In genomic region chr5:76304452-76305341, GRCm38 (mm10) we compare ENCODE assay signal across 8 mouse cellular contexts. TPM values are rescaled to one million over a fixed set of nuclear protein-coding genes. Genes with fewer than 3 reads are reported as not detected.
DNase-seq lines count a peak whose midpoint lies in the region; ATAC-seq lines count a peak whose summit lies in the region.

Gene Clock (minus strand): TSS chr5:76304792.

- WGBS in forebrain, embryonic 10.5 days = under 1% methylated on average over 102 of the region's 104 CpGs
- under 1% methylated on average over 89 of the region's 104 CpGs for WGBS in heart, embryonic 14.5 days
- under 1% methylated on average over 87 of the region's 104 CpGs for WGBS in liver, embryonic 13.5 days (ENCODE audit: insufficient replicate concordance)
- 1% methylated on average over 75 of the region's 104 CpGs for WGBS in stomach, embryonic 14.5 days

- peak within 1 kb of the TSS; percentile 88 for H3K4me2 ChIP-seq in heart, embryonic 14.5 days (ENCODE audit: low read length)
- H3K4me2 ChIP-seq in liver, embryonic 13.5 days = peak within 1 kb of the TSS; percentile 90
- H3K4me2 ChIP-seq in stomach, embryonic 14.5 days (replicated peaks; ENCODE audit: low read depth, low read length) = peak within 1 kb of the TSS; percentile 88

- peak; percentile 91 for DNase-seq in CD4-positive, CD25-positive, alpha-beta regulatory T cell, adult 2 months (ENCODE audit: low read depth, low spot score)
- peak; percentile 79 for DNase-seq in brain, embryonic 18.5 days (ENCODE audit: low read depth, low spot score)
- DNase-seq in forebrain, embryonic 10.5 days (ENCODE audit: extremely low spot score, low spot score) = peak; percentile 88
- peak; percentile 95 for DNase-seq in kidney, postnatal 14 days
- DNase-seq in liver, embryonic 13.5 days = peak; percentile 69
- peak; percentile 71 to 82 for DNase-seq in natural killer cell, adult 2 months (ENCODE audit: low spot score in 2 of 2)

- ATAC-seq in heart, embryonic 14.5 days (ENCODE audit: insufficient number of reproducible peaks, insufficient read depth, low FRiP score, low read depth) = peak; percentile 84
- peak; percentile 73 for ATAC-seq in liver, embryonic 13.5 days (ENCODE audit: low read depth)
- peak; percentile 86 for ATAC-seq in stomach, embryonic 14.5 days (ENCODE audit: insufficient number of reproducible peaks, insufficient read depth, low FRiP score, low read depth)

- peak within 1 kb of the TSS; percentile 100 for H3K4me3 ChIP-seq in forebrain, embryonic 10.5 days
- peak within 1 kb of the TSS; percentile 99 for H3K4me3 ChIP-seq in heart, embryonic 14.5 days (ENCODE audit: control insufficient read depth in 1 of 2, insufficient read depth in 1 of 2, low read depth in 1 of 2, low read length in 2 of 2)
- H3K4me3 ChIP-seq in liver, embryonic 13.5 days (replicated peaks) = peak within 1 kb of the TSS; percentile 85
- H3K4me3 ChIP-seq in stomach, embryonic 14.5 days (ENCODE audit: low read depth, low read length) = peak within 1 kb of the TSS; percentile 99

- peak within 1 kb of the TSS; percentile 98 for H3K27ac ChIP-seq in forebrain, embryonic 10.5 days
- peak within 1 kb of the TSS; percentile 98 to 99 for H3K27ac ChIP-seq in heart, embryonic 14.5 days (replicated peaks in 1 of 2; ENCODE audit: control insufficient read depth in 1 of 2, insufficient read depth in 1 of 2, low read depth in 2 of 2, low read length in 2 of 2)
- H3K27ac ChIP-seq in liver, embryonic 13.5 days = peak within 1 kb of the TSS; percentile 74
- H3K27ac ChIP-seq in stomach, embryonic 14.5 days (ENCODE audit: low read length) = peak within 1 kb of the TSS; percentile 97

- peaks cover 3% of the 10 kb centered on the region; the same call in 1 of the 2 replicates for H3K36me3 ChIP-seq in forebrain, embryonic 10.5 days (replicated peaks)
- H3K36me3 ChIP-seq in heart, embryonic 14.5 days (ENCODE audit: control insufficient read depth, insufficient read depth, low read length) = peaks cover 3% of the 10 kb centered on the region; the same call in 1 of the 2 replicates
- no peaks in the 10 kb centered on the region for H3K36me3 ChIP-seq in liver, embryonic 13.5 days
- H3K36me3 ChIP-seq in stomach, embryonic 14.5 days (ENCODE audit: control insufficient read depth, insufficient read depth, low read length) = no peaks in the 10 kb centered on the region

- no peaks in the 10 kb centered on the region for H3K27me3 ChIP-seq in forebrain, embryonic 10.5 days (ENCODE audit: poor library complexity, severe bottlenecking)
- no peaks in the 10 kb centered on the region for H3K27me3 ChIP-seq in heart, embryonic 14.5 days (ENCODE audit: control insufficient read depth, insufficient read depth, low read length)
- peaks cover 25% of the 10 kb centered on the region for H3K27me3 ChIP-seq in liver, embryonic 13.5 days
- H3K27me3 ChIP-seq in stomach, embryonic 14.5 days (ENCODE audit: control insufficient read depth, insufficient read depth, low read length) = no peaks in the 10 kb centered on the region

- peak within 1 kb of the TSS; percentile 97 for H3K9ac ChIP-seq in heart, embryonic 14.5 days (ENCODE audit: low read length)
- H3K9ac ChIP-seq in liver, embryonic 13.5 days = peak within 1 kb of the TSS; percentile 84
- peak within 1 kb of the TSS; percentile 94 for H3K9ac ChIP-seq in stomach, embryonic 14.5 days (replicated peaks; ENCODE audit: low read depth, low read length)

- H3K9me3 ChIP-seq in forebrain, embryonic 10.5 days = no peaks in the 10 kb centered on the region
- no peaks in the 10 kb centered on the region for H3K9me3 ChIP-seq in heart, embryonic 14.5 days (ENCODE audit: control insufficient read depth, low read length)
- H3K9me3 ChIP-seq in liver, embryonic 13.5 days (replicated peaks) = no peaks in the 10 kb centered on the region
- no peaks in the 10 kb centered on the region for H3K9me3 ChIP-seq in stomach, embryonic 14.5 days (ENCODE audit: control insufficient read depth, low read depth, low read length)

- peaks cover 27% of the 10 kb centered on the region for H3K4me1 ChIP-seq in forebrain, embryonic 10.5 days
- peaks cover 2 to 17% of the 10 kb centered on the region in 2 experiments; a peak in 2 of 4 replicates for H3K4me1 ChIP-seq in heart, embryonic 14.5 days (ENCODE audit: control insufficient read depth in 2 of 2, insufficient read depth in 2 of 2, low read length in 2 of 2)
- peaks cover 17% of the 10 kb centered on the region for H3K4me1 ChIP-seq in liver, embryonic 13.5 days (replicated peaks)
- H3K4me1 ChIP-seq in stomach, embryonic 14.5 days (ENCODE audit: control insufficient read depth, insufficient read depth, low read length) = peaks cover 8% of the 10 kb centered on the region; the same call in 1 of the 2 replicates

RNA-seq across cellular contexts. Expression of gene Clock, which starts in this region (rescaled TPM):
- polyA plus RNA-seq in forebrain, embryonic 10.5 days (2016; fragmentation: Nextera tagmentation; extraction: Ambion mirVana) = 10.2 and 11.5 TPM in 2 replicates
- polyA plus RNA-seq in heart, embryonic 14.5 days (2014; fragmentation: Nextera tagmentation; extraction: Ambion mirVana) = 15.0 and 15.1 TPM in 2 replicates
- polyA plus RNA-seq in liver, embryonic 13.5 days (2015; fragmentation: Nextera tagmentation; extraction: Ambion mirVana) = 1.7 and 2.0 TPM in 2 replicates
- 20.6 and 21.1 TPM in 2 replicates for polyA plus RNA-seq in stomach, embryonic 14.5 days (2014; fragmentation: Nextera tagmentation; extraction: Ambion mirVana)

Comparison
In these comparisons a context has a peak if more than half of its experiments do, and no peak if none do; other contexts are left out.
1. Peak in every context shown above with its lines: DNase-seq, ATAC-seq, H3K4me3 ChIP-seq and H3K27ac ChIP-seq.